Mouse (Mus musculus) G1E (cell line): ENCODE data around the gene Lrig3. TPM values are rescaled to one million over a fixed set of nuclear protein-coding genes. Genes with fewer than 3 reads are reported as not detected.

Source experiments
- ATAC-seq: 2 replicates; pipeline ENCODE4 v1.8.0; 2016; ENCODE audit warnings: mild to moderate bottlenecking; ENCODE audit not compliant: insufficient number of reproducible peaks, poor library complexity, low FRiP score, severe bottlenecking; ENCODE audit errors: extremely low read depth
- DNase-seq: peaks from one replicate; pipeline ENCODE4 v3.0.0; 2012; ENCODE audit warnings: low spot score
- H3K27me3 ChIP-seq: 2 replicates; pipeline ENCODE4 v1.6.1; 2012; ENCODE audit warnings: mild to moderate bottlenecking, low read length, inconsistent platforms; ENCODE audit not compliant: insufficient read depth
- H3K36me3 ChIP-seq: replicated peaks from 2 replicates; pipeline ENCODE3; 2012; ENCODE audit warnings: mild to moderate bottlenecking, inconsistent platforms
- H3K4me1 ChIP-seq: 2 replicates; pipeline ENCODE4 v1.6.1; 2012; ENCODE audit warnings: low read depth, low read length, inconsistent platforms, mixed read lengths; ENCODE audit not compliant: insufficient read depth
- H3K4me3 ChIP-seq: 2 replicates; pipeline ENCODE4 v1.5.1; 2012; ENCODE audit warnings: low read depth, mild to moderate bottlenecking, inconsistent platforms, low read length, moderate library complexity, mixed read lengths
- H3K9me3 ChIP-seq: replicated peaks from 2 replicates; pipeline ENCODE4 v1.6.1; 2012; ENCODE audit warnings: inconsistent platforms
- CTCF ChIP-seq: IDR thresholded peaks from 2 replicates; pipeline ENCODE4 v1.5.1; 2012; ENCODE audit warnings: low read depth, low read length, inconsistent platforms, mixed read lengths
- GATA1 ChIP-seq: IDR thresholded peaks from 2 replicates; pipeline ENCODE4 v1.6.1; 2012; ENCODE audit warnings: borderline replicate concordance, low read length, inconsistent platforms, mixed read lengths
- GATA2 ChIP-seq: IDR thresholded peaks from 2 replicates; pipeline ENCODE4 v1.6.1; 2012; ENCODE audit warnings: low read depth, low read length, inconsistent platforms, borderline replicate concordance
- POLR2AphosphoS5 ChIP-seq: IDR thresholded peaks from 2 replicates; pipeline ENCODE4 v1.6.1; 2012; ENCODE audit warnings: low read depth, low read length, inconsistent platforms; ENCODE audit not compliant: insufficient replicate concordance
- TAL1 ChIP-seq: conservative IDR thresholded peaks from 2 replicates; pipeline ENCODE4 v1.6.1; 2012; ENCODE audit warnings: low read depth, low read length, inconsistent platforms, mixed read lengths
- polyA plus RNA-seq: library from polyadenylated mRNA; stranded (reverse); fragments of >175 nt; gene quantifications from 2 replicates; pipeline ENCODE4 v1.2.3, GENCODE M21; 2012
- total RNA-seq, 2 experiments: library from RNA; stranded (forward) in 1 of 2; stranded (reverse) in 1 of 2; fragments of 200-1000 nt in 1 of 2; fragments of >200 nt in 1 of 2; fragmentation: Nextera tagmentation in 1 of 2; gene quantifications; 2 replicates each; pipeline ENCODE4 v1.2.3; 2014 to 2017

Gene Lrig3
- total and polyA plus RNA-seq, 3 experiments: 0.22 TPM; not detected in 2

DNA sequence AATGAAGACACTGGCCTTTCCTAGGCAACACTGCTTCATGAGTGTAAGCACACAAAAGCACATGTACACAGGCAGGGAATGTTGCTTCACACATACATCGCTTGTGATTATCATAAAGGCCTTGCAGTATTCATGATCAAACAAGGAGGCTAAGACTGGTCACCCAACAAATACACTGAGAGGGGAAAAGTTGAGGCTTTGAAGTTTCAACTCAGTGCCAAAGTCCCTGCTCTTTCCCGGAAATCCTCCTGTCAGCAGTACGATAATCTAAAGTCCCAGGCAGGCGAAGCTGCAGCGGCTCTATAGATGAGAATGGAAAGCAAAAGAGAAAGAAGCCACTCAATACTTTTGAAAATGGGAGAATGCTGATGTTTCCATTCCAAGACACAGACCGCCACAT, 32.6 kb upstream of the Lrig3 start:
- TF ChIP-seq GATA2 (no peak), GATA1 (no peak), TAL1 (no peak), POLR2AphosphoS5 (no peak), CTCF (no peak)
- no peaks in the 10 kb centered on the region for H3K27me3 ChIP-seq
- H3K4me3 ChIP-seq: no peak overlapping the region
- ATAC-seq (no peak), DNase-seq (no peak)
- no peaks in the 10 kb centered on the region for H3K4me1 ChIP-seq
- H3K9me3 ChIP-seq: peaks cover 42% of the 10 kb centered on the region
- no peaks in the 10 kb centered on the region for H3K36me3 ChIP-seq

GRCm38 (mm10) chr10:125934095-125934494, 31.9 kb upstream of the Lrig3 start:
- Histone ChIP-seq H3K36me3 (no peaks in the 10 kb centered on the region), H3K9me3 (peaks cover 46% of the 10 kb centered on the region), H3K4me1 (no peaks in the 10 kb centered on the region), H3K4me3 (no peak overlapping the region), H3K27me3 (no peaks in the 10 kb centered on the region)
- DNase-seq: no peak
- TF ChIP-seq POLR2AphosphoS5 (no peak), CTCF (no peak), GATA2 (no peak), TAL1 (no peak), GATA1 (no peak)
- ATAC-seq: no peak

GRCm38 (mm10) chr10:125937517-125938497, 28.2 kb upstream of the Lrig3 start:
- DNase-seq (no peak), ATAC-seq (no peak)
- TF ChIP-seq GATA1 (no peak), POLR2AphosphoS5 (no peak), GATA2 (no peak), TAL1 (no peak), CTCF (no peak)
- Histone ChIP-seq H3K9me3 (peaks cover 40% of the 10 kb centered on the region), H3K27me3 (no peaks in the 10 kb centered on the region), H3K4me3 (no peak overlapping the region), H3K4me1 (no peaks in the 10 kb centered on the region), H3K36me3 (no peaks in the 10 kb centered on the region)

- Histone ChIP-seq H3K36me3 (no peaks in the 10 kb centered on the region), H3K27me3 (no peaks in the 10 kb centered on the region), H3K4me1 (no peaks in the 10 kb centered on the region), H3K9me3 (peaks cover 35% of the 10 kb centered on the region), H3K4me3 (no peak overlapping the region)
- TF ChIP-seq GATA1 (no peak), POLR2AphosphoS5 (no peak), GATA2 (no peak), TAL1 (no peak), CTCF (no peak)
- DNase-seq (no peak), ATAC-seq (no peak)
These were observed 27.2 kb upstream of the Lrig3 start for GRCm38 (mm10) chr10:125938528-125939402.

DNA sequence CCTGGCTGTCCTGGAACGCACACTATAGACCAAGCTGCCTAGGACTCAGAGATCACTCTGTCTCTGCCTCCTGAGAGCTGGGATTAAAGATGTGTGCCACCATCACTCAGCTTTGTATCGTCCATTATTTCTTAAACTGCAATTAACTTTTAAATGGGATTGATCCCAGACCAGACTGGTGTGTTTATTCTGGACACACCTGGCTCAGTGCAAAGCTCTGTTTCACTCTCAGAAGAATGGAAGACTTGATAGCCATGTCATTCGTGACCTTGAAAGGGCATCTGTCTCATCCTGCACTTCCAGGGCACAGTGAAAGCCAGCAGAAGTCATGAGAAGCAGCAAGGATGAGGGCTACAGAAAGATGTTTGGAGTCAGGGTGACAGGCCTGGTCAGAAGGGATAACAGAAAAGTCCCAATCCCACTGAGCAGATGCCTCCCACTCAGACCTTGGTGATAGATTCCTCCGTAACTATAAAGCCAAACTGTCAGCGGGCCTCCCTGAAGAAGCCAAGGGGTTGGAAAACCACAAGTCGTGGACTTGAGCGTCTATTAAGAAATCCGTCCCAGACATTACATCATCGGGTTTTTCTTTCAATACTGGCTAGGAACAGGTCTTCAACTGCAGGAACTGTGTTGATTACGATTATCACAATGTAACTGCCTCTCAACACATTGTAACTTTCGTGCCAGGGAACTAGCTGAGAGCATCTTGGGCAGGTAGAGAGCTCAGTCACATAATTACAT, 25.5 kb upstream of the Lrig3 start:
- peaks cover 47% of the 10 kb centered on the region for H3K9me3 ChIP-seq
- H3K4me1 ChIP-seq: no peaks in the 10 kb centered on the region
- no peaks in the 10 kb centered on the region for H3K36me3 ChIP-seq
- TF ChIP-seq TAL1 (no peak), POLR2AphosphoS5 (no peak), GATA1 (no peak), GATA2 (no peak), CTCF (no peak)
- no peak for ATAC-seq
- H3K4me3 ChIP-seq: no peak overlapping the region
- no peaks in the 10 kb centered on the region for H3K27me3 ChIP-seq
- DNase-seq: no peak

GRCm38 (mm10) chr10:125943098-125943497, 22.9 kb upstream of the Lrig3 start:
- Histone ChIP-seq H3K9me3 (peaks cover 45% of the 10 kb centered on the region), H3K4me3 (no peak overlapping the region), H3K36me3 (no peaks in the 10 kb centered on the region), H3K27me3 (no peaks in the 10 kb centered on the region), H3K4me1 (no peaks in the 10 kb centered on the region)
- DNase-seq (no peak), ATAC-seq (no peak)
- TF ChIP-seq GATA2 (no peak), POLR2AphosphoS5 (no peak), TAL1 (no peak), GATA1 (no peak), CTCF (no peak)
